Mouse (Mus musculus) megakaryocyte, adult 5-6 weeks (primary cell): ENCODE results near the gene Foxe3. TPM values are rescaled to one million over a fixed set of nuclear protein-coding genes. Genes with fewer than 3 reads are reported as not detected.

Source experiments
- ATAC-seq: 2 replicates; pipeline ENCODE4 v1.8.0; 2016; ENCODE audit warnings: mild to moderate bottlenecking, inconsistent platforms; ENCODE audit not compliant: poor library complexity, severe bottlenecking
- total RNA-seq, 2 experiments: library from RNA; stranded (forward) in 1 of 2; stranded (reverse) in 1 of 2; fragments of 153-499, 151-499 nt in 1 of 2; fragments of 221-1000, 200-1000 nt in 1 of 2; gene quantifications; 2 replicates each; pipeline versions ENCODE4 v1.2.3 to v1.2.4; 2015 to 2017

Gene Foxe3
- total RNA-seq, 2 experiments from 2014 or later = not detected

- ATAC-seq = no peak
Observed at GRCm38 (mm10) chr4:114882232-114882631, 43.6 kb downstream of the Foxe3 start.

DNA sequence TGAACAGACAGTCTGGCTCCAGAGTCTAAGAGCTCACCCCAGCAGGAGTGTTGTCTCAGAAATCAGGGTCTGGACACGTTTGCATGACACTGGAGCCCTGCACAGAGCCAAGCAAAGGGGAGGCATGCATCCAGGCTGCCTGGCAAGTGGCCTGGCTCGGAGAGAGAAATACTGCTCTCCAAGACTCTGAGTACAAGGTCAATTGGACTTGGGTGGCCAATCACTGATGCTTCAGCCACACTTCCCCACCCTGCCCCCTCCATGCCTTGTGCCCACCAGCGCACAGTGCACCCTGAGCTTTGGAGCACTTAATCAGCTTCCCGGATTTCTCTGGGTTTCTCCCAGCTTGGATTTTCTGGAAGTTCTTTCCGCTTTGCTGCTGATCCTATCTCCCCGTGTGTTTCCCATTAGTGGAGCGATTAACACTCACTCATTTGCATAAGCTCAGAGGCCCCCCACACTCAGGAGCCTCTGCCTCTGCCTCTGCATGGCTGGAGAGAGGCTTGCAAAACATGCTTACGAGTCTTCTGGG, 49.3 kb downstream of the Foxe3 start:
- no peak for ATAC-seq

Other genes with a start within 250 kb of the Foxe3 start
- not detected in 2 replicates for gene Gm12830, start 104.3 kb downstream of the Foxe3 start, total RNA-seq (2015)
- gene Gm12830, start 104.3 kb downstream of the Foxe3 start, total RNA-seq (2017) = not detected in 2 replicates
- 0.42 and 0.66 TPM in 2 replicates for gene Foxd2, start 17.1 kb downstream of the Foxe3 start, total RNA-seq (2015)
- gene Foxd2, start 17.1 kb downstream of the Foxe3 start, total RNA-seq (2017) = 0.66 and 0.77 TPM in 2 replicates
- gene Cmpk1, start 61.2 kb upstream of the Foxe3 start, total RNA-seq (2015) = 93.3 and 118 TPM in 2 replicates
- gene Cmpk1, start 61.2 kb upstream of the Foxe3 start, total RNA-seq (2017) = 253 and 262 TPM in 2 replicates
- gene Stil, start 74.1 kb upstream of the Foxe3 start, total RNA-seq (2015) = 36.2 and 37.6 TPM in 2 replicates
- 13.9 and 16.7 TPM in 2 replicates for gene Stil, start 74.1 kb upstream of the Foxe3 start, total RNA-seq (2017)
- 2.2 and 3.8 TPM in 2 replicates for gene Tal1, start 130.4 kb upstream of the Foxe3 start, total RNA-seq (2015)
- 1.8 and 2.6 TPM in 2 replicates for gene Tal1, start 130.4 kb upstream of the Foxe3 start, total RNA-seq (2017)
- 1.5 and 2.8 TPM in 2 replicates for gene Pdzk1ip1, start 162.7 kb upstream of the Foxe3 start, total RNA-seq (2015)
- gene Pdzk1ip1, start 162.7 kb upstream of the Foxe3 start, total RNA-seq (2017) = 0.33 and 0.53 TPM in 2 replicates
- gene Cyp4x1, start 208.3 kb upstream of the Foxe3 start, total RNA-seq (2015) = not detected in 2 replicates
- not detected in 2 replicates for gene Cyp4x1, start 208.3 kb upstream of the Foxe3 start, total RNA-seq (2017)